Mouse (Mus musculus) subcutaneous adipose tissue, adult 2 months (tissue): Measurements from ENCODE around the gene Adgre5. TPM values are rescaled to one million over a fixed set of nuclear protein-coding genes. Genes with fewer than 3 reads are reported as not detected.

Experiments
- polyA plus RNA-seq: library from polyadenylated mRNA; depleted of rRNA; stranded (reverse); fragments of >200 nt; gene quantifications from 2 replicates; pipeline ENCODE4 v1.2.3, GENCODE M21; 2012; ENCODE audit warnings: low replicate concordance; rRNA removed

Gene Adgre5
- polyA plus RNA-seq, result 82.7 and 155 TPM in 2 replicates

DNA sequence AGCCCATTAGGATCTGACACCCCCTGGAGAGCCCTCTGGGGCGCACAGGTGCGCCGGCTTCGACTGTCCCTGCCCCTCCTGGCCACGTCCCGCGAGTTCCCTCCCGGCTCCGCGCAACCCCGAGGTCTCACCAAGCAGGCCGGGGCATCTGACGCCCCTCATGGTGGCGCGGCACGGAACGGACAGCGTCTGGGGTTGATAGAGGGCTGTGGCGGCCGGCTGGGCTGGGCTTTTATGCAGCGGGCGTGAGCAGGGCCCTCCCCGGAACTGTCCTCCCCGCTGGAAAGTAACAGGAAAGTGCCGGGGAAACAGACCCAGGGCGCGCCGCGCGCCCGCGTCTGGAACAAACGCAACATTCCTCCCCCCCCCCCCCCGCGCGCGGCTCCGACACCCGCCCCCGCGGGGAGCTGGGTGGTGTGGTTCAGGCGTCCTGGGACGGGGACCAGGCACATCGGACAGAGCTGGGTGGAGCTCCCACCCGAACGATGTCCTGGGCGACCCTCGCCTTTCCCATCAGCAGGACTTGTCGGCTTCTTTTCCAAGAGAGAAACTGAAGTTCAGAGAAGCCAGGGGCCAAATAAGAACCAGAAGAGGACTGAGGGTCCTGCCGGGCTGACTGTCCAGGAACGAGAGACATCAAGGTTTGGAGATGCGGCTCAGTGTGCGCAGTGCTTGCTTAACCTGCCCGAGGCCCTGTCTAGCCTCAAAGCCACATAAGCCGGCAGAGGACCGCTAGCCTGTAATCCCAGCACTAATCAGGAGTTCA lies at the start of gene Adgre5:
Gene Adgre5 (minus strand): TSS at position 351 of the 766 bp plus-strand sequence.

GRCm38 (mm10) chr8:83715031-83715690 lies 26.0 kb downstream of the Adgre5 start, which contains the start of gene Ddx39:
Ddx39 (plus strand) TSS chr8:83715177.

DNA sequence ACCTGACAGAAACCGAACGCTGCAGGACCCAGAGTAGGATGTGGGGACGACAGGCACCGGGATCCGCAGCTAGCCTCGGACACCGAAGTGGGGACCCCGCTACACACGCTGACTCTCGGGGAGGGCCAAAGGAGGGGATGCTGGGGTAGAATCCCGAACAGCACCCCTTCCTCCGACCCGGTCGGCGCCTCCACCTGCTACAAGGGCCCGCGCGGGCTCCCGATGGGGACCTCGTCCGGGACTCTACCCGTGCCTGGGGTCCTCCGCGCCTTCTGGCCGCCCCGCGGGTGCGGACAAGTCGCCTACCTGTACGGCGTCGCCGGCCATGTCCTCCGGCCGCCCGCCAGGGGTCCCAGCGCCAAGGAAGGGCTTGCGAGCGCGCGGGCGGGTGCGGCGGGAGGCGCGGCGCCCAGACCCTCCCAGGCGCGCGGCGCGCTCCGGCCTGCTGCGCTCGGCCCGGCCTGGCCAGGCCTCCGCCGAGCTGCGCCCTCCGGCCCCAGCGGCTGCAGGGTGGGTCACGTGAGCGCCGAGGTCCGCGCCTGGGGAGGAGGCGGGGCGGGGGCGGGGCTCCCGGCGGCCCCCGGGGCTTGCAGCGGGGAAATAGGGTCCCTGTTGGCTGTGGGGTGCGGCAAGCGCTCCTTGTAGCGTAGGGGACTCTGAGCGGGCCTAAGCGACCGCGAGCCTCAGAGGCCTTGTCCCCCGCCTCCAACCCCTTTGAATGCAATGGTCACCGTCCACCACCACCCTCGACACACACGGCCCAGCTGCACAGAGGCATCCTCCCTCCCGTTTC lies 42.3 kb downstream of the Adgre5 start, which contains the start of gene Pkn1:
Gene Pkn1 (minus strand): TSS at position 519 of the 793 bp plus-strand sequence.

Other genes with a start within 250 kb of the Adgre5 start
- not detected in 2 replicates for gene Olfr370, start 205.5 kb downstream of the Adgre5 start, polyA plus RNA-seq
- 425 and 518 TPM in 2 replicates for gene Ndufb7, start 174.7 kb downstream of the Adgre5 start, polyA plus RNA-seq
- gene Tecr, start 133.4 kb downstream of the Adgre5 start, polyA plus RNA-seq, result 697 and 709 TPM in 2 replicates
- 26.1 and 34.8 TPM in 2 replicates for gene Dnajb1, start 133.1 kb downstream of the Adgre5 start, polyA plus RNA-seq
- gene Gipc1, start 88.6 kb downstream of the Adgre5 start, polyA plus RNA-seq, result 40.8 and 62.0 TPM in 2 replicates
- 1.4 and 3.7 TPM in 2 replicates for gene Ptger1, start 74.6 kb downstream of the Adgre5 start, polyA plus RNA-seq
- 85.8 and 106 TPM in 2 replicates for gene Pkn1, start 42.1 kb downstream of the Adgre5 start, polyA plus RNA-seq
- 24.7 and 50.9 TPM in 2 replicates for gene Ddx39, start 26.1 kb downstream of the Adgre5 start, polyA plus RNA-seq
- gene Adgrl1, start 158.8 kb upstream of the Adgre5 start, polyA plus RNA-seq, result 33.2 and 156 TPM in 2 replicates
- gene Gm10644, start 213.9 kb upstream of the Adgre5 start, polyA plus RNA-seq, result 1.9 and 5.0 TPM in 2 replicates
- gene Asf1b, start 214.2 kb upstream of the Adgre5 start, polyA plus RNA-seq, result 4.3 and 13.9 TPM in 2 replicates
- 150 and 220 TPM in 2 replicates for gene Prkaca, start 231.7 kb upstream of the Adgre5 start, polyA plus RNA-seq